Mouse (Mus musculus): ENCODE data around the gene Tspan5.
A peak's percentile ranks its signal among the peaks of the same experiment; 100 is the strongest.

Tspan5 gene

DNA sequence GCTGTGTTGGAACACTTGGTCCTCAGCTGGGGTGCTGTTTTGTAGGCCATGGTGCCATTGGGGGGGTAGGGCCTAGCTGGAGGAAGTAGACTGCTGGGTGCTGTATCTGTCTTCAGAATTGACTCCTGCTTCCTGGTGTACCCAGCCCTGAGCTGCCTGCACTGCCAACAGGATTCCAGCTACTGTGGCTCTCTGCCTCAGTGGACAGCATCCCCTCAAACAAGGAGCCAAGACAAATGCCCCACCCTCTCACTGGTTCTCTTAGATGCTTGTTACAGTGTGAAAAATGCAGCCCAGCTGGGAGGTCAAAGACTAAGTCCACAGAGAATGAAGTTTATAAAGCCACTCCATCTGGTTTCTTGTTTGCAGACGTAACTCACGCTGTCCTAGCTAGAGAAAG, 101.2 kb downstream of the Tspan5 start:
- no peak for DNase-seq (ENCODE audit: low spot score in 2 of 2)

DNA sequence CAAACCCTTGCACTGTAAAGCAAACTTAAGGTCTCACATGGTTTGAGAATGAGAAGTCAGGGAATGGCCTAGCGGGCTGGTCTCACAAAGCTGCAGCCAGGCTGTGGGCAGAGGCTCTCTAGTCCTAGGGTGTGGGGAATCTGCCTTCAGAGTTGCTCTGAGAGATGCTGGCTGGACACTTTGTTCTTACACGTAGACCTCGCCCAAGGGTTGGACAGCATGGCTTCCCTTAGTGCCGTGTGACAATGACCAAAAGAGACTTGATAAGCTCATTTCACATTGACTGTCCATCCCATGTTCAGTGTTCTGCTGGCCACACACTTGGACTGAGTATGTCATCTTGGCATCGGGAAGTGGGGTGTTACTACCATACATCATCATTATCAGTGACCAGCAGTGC, 101.6 kb downstream of the Tspan5 start:
- no peak for DNase-seq (ENCODE audit: low spot score in 2 of 2)

DNA sequence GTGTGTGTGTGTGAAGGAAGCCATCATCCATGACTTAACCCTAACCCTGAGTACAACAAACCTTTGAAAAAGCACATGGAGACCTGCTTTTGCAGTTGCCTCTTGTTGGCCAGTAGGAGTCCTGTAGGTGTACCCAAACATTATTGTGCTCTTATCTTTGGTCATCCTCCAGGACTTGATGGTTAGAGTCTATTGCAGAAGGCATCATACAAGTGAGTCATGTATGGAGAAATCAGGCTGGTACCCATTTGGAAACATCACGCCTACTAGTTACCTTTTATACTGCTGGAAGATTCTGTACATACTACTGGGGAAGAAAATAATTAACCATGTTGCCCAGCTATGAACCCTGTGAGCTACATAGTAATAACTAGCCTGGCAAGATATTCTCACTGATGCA, 103.8 kb downstream of the Tspan5 start:
- DNase-seq (ENCODE audit: low spot score in 2 of 2): no peak

DNA sequence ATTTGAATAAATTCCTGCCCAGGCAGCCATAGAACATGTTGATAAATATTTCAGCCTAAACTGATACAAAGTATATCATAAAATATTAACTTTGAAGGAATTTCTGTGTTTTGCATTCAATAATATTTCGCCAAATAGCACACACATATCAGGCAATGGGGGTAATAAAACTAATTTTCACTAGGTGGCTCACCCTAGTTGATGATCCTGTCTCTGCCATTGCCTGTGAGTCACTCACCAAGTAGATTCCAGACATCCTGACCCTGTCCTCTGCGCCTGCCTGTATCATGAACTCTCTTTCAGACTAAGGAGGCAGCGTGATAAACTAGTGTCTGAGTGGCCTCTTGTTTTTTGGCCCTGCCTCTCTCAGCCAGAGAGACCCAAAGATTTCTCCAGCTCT, 105.8 kb downstream of the Tspan5 start:
- DNase-seq (ENCODE audit: low spot score in 2 of 2): no peak

DNA sequence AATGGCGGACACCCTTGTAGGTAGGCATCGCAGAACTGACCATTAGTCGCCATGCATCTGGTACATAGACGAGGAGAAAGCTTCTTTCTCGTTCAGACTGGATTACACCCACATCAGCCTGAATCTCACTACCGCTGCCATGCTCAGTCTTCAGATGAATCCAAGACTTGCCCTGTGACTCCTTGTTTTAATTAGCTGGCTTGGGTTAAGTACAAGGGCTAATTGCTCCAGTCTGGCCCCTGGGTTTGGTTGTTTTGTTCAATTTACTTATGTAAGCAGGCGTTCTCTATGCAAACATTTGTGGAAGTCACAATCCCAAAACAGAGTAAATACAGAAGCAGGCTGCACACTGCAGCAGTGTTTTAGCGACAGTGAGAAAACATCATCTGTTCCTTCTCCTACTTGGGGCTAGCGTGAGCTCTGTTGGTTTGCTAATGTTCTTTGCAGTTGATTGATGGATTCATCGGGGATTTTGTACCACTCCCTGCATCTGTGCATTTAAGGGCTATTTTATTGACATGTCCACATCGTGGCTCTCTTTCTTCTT, 107.8 kb downstream of the Tspan5 start:
- no peak for DNase-seq (ENCODE audit: low spot score in 2 of 2)

DNA sequence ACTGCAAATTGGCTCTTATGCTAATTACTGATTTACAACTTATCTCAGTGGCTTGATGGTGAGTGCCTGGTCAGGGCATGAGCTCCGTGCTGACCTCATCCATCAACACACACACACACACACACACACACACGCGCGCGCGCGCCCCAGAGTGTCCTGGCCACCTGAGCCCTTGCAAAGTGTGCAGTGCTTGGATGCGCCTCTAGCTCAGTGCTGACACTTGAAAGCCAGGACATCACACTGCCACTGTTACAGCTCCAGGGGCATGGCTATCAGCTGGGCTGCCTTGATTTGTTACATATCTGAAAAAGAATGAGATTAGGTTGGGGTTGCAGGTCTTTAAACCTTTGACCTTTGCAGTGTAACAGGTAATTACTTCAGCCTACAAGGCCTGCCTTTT, 109.9 kb downstream of the Tspan5 start:
- no peak for DNase-seq (ENCODE audit: low spot score in 2 of 2)

DNA sequence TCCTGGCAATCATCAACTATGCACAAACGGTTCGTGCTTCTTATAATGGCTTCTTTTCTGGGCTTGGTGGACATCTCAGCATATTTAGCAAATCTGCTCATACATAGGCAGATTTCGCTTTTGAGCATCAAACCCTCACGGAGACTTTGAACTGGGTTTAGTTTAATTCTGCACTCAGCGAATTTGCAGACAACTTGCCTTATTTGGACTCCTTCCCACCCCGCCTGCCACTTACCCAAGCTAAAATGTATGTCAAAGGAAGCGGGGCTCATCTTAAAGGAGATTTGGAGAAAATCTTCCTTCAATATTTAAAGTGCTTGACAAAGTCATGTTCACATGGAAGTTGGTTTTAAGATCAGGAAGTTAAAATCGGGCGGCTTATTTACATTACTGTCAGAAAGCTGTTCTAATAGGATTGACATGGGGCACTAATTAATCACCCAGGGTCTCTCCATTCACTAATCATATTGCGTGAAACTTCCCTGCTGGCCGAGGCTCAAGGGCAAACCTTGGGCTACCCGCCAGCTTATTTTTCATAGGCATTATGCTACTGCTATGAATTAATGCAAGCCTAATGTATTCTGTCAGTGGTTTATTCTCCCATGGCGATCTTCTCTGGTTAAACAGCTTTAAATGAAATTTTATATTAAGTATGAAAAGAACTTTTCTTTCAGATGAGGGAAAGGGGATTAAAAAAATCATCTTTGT, 111.1 kb downstream of the Tspan5 start:
- DNase-seq (ENCODE audit: low spot score in 2 of 2): no peak

DNA sequence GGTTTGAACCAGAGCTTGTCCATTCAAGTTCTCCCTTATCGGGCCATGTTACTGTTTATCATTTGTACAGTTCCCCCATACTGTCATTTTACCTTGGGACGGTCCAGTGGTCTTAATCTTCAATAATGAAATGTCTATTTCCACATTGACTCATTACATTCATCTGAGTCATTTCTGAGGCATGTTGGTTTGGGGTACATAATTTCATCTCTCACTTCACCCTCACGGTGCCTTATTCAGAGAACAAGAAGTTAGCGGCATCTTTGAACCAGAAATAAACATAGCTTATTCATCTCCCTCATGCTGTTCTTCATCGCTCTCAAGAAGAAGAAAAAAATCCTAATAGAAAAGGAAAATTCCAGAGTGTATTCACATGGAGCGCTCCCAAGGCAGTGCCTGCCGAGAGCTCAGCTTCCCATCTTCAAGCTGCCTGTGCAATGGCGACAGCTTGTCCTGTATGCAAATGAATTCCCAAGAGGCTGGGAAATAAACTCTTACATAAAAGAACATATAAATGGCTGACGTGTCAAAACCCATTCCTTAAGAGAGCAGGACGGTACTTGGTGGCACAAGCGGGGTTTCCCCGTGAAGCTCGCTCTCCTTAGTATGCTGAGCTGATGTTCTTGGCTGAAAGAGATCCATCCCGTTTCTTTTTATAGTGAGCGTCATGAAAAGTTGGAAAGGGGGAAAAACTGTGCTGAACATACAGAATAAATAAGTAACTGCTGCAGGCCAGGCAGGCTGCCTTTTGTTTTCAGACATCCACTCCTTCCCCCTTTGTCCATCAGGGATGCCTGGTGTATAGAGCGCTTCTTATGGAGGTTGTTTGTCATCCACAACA, 112.2 kb downstream of the Tspan5 start:
- no peak for DNase-seq (ENCODE audit: low spot score in 2 of 2)

DNA sequence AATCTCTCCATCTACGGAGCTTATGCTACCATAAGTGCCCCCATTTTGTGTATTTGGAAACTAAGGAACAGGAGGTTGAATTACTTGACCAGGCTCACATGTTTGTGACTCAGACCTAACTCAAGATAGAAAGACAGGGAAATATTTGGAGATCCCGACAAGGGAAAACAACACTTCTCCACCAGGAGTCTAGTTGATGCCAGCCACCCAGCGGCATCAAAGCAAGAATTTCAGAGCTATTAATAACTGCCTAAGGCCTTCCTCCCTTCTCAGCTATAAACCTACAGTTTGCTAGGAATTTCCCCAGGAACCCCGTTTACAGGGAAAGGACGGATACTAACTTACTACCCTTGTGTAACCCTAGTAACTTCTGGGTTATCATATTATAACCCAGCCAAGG, 113.4 kb downstream of the Tspan5 start:
- no peak for DNase-seq (ENCODE audit: low spot score in 2 of 2)

DNA sequence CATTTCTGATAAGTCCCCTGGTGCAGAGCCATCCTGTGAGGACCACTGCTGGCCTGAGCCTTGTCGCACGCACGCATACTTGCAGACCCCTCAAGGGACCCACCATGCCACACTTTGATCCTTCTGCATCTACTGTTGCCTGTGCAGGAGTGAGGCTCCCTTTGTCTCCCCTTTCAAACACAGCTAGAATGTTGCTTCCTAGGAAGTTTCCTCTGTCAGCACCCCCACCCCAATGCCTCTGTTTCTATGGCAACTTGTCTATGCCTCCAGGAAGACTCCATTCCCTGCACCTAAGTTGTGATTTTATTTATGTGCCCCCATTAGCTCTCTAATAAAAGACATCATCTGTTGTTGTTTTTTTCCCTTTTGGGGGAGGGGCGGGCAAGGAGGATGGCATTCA, 115.0 kb downstream of the Tspan5 start:
- DNase-seq (ENCODE audit: low spot score in 2 of 2): no peak

DNA sequence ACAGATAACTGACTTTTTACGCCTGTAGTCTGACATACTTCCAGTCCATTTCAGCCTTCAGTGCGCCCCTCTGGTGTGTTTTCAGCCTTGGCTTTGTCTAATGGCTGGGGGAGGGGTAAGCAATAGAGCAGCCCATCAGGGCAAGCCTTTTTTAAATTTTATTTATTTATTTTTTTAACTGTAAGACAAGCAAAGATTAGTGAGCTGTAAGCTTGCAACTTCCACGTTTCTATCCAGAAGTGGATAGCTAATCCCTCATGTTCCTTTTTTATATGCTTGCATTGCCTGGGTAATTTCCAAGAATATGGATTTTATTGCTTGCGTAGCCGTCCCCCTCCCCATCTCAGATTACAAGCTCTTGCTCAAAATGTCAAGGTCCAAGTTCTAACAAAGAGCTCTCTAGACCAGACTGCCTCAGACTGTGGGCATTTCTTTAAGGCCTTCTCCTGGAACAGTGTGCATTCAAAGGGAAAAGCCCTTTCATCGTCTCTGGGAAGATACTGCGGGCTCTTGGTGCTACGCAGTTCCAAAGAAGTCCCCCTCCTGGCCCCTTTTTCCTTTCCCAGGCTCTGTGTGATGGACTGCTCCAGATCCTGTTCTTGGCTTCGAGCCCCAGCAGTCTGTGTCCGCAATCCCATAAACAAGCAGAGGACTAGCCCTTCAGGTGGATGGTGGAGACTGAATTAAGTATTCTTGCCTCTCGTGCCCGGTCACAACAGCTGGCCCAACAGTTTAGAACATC, 116.0 kb downstream of the Tspan5 start:
- no peak for DNase-seq (ENCODE audit: low spot score in 2 of 2)

DNA sequence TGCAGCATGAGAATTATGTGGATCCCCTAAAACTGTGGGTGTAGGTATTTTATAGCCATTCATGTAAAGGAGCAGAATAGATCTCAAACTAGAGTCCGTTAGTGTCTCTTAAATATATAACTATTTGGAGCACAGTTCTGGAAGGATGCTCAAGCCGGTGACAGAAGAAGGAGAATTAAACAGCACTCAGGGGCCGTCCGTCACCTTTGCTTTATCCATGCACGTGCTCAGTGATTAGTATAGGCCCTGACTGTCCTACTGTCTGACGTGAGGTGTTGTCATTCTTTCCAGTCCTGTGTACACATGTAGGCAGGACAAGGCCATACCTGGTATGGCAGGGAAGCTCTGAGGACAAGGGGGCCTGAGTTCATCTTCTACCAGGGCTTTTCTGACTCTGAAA, 116.7 kb downstream of the Tspan5 start:
- no peak for DNase-seq (ENCODE audit: low spot score in 2 of 2)

DNA sequence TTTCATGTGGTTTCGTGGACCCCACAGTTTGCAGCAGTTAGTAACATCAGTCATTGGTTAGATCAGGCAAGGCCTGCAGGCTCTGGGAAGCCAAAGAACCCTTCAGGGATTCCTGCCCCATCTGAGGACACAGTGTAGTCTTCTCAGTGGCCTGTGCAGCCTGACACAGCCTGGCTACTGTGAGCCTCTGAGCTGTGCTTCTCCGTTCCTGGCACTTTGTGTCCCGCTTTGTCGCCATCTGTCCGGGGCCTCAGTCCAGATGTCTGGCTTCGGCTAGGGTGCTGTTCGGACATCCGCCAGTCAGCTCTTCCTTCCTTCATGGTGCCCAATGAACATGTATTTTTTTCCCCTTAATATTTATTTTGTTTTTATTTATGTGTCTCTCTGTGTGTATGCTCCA, 117.2 kb downstream of the Tspan5 start:
- peak in 1 of 2 experiments; percentile 26 for DNase-seq (ENCODE audit: low spot score in 2 of 2)

DNA sequence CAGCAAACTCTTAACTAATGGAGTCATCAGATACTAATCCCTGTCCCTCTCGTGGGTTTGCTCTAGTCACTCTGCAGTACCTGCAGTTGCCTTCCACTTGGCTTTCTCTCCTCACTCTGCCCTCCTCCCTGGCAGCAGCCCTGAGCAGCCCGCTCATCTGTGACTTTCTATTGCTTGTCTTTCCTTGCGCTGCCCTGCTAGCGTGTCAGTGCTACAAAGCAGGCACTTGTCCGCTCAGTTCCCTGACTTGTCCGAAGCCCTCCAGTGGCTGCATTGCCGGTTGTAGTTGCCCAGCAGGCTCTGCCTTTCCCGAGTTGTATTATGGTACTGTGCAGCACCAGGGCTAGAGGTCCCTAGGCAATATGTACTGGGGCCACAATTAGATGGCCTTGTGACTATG, 117.7 kb downstream of the Tspan5 start:
- peak in 1 of 2 experiments; percentile 19 for DNase-seq (ENCODE audit: low spot score in 2 of 2)

DNA sequence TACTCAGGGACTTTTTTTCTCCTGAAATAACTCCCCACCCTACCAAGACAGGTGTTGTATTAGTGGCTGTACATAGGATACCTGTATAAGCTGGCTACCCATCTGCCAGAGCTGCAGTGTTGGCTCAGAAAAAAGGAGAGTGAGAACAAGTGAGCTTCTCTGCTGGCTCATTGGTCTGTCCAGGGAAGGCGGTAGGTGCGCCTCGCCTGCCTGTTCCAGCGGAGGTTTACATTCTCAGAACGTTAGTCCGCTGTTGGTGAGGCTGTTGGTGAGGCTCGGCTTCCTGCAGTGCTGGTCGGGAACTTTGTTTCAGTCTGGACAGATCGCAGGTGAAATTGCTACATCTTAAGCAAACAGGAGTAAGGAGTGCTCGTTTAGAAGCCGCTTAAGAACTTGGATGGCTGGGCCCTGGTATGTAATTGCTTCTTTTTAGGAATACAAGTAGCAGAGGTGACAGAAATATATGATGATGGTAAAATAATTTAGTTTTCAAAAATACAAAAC, 118.3 kb downstream of the Tspan5 start:
- no peak for DNase-seq (ENCODE audit: low spot score in 2 of 2)

DNA sequence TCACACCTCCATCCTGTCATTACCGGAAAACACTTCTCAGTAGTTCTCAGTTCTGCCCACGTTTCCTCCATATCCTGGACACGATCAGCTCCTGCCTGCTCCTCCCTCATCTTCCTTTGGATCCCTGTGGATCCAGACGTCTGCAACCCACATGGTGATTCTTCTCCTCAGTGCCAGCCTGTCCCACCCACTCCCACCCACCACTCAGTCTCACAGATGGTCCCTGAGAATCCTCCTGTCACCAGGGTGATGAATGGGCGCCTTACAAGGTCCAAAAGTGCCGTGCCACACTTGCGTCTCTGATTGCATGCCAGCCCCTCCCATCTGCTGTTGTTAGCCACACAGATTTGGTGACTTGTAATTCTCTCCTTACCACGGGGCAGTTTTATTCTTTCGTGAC, 119.0 kb downstream of the Tspan5 start:
- DNase-seq (ENCODE audit: low spot score in 2 of 2): no peak

DNA sequence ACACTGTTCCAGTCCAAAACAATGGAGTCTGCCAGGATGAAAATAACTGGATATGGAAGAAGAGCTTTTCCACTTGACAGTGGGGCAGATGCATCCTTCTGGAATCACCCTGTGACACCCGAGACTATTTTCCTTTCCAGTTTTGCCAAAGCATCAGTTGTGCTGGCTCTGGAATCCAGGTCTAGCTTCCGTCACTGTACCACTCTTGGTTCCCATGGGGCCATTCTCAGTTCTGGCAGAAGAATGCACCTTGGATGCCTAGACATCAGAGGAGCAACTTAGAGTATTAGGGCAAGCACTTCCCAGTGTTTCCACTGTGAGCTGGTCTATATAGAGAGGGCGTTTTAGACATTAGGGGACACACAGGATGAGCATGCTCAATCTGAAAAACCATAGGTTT, 119.6 kb downstream of the Tspan5 start:
- no peak for DNase-seq (ENCODE audit: low spot score in 2 of 2)

DNA sequence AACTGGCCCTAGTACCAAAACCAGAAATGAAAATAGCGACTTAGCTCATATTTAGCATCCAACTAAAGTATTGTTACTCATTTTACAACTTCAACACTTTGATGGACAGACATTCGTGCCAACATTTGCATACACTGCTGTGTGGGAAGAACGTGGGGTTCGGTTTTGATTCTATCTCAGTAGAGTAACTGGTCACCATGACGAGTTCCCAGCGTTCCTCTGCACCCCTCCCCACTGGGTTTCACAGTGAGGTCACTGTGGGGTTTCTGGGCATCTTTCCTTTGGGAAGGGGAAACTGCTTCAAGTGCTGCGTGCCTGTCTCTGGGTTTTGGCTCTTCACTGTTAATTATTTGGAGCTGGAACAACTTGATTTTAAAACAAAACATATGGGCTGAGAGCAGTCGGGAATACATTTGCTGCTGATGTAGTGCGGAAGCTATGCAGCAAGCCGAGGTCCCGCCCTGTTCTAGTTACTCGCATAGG, 122.2 kb downstream of the Tspan5 start:
- DNase-seq (ENCODE audit: low spot score in 2 of 2): no peak

DNA sequence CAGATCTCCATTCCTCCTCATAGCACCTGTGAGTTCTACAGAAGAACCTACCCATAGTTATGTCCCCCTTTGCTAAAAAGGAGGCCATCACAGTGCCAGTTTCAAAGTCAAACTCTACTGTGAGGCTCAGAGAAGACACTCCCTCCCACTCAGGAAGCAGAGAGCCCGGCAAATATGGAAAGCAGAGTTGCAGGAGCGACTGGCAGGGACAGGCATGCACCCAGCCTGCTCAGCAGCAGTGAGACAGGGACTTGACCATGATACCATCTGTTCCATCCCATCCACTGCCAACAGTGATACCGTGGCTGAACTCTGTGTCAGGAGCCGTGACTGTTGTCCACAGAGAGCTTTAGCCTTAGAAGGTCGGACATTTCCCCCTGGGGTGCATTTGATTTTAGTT, 123.3 kb downstream of the Tspan5 start:
- no peak for DNase-seq (ENCODE audit: low spot score in 2 of 2)

DNA sequence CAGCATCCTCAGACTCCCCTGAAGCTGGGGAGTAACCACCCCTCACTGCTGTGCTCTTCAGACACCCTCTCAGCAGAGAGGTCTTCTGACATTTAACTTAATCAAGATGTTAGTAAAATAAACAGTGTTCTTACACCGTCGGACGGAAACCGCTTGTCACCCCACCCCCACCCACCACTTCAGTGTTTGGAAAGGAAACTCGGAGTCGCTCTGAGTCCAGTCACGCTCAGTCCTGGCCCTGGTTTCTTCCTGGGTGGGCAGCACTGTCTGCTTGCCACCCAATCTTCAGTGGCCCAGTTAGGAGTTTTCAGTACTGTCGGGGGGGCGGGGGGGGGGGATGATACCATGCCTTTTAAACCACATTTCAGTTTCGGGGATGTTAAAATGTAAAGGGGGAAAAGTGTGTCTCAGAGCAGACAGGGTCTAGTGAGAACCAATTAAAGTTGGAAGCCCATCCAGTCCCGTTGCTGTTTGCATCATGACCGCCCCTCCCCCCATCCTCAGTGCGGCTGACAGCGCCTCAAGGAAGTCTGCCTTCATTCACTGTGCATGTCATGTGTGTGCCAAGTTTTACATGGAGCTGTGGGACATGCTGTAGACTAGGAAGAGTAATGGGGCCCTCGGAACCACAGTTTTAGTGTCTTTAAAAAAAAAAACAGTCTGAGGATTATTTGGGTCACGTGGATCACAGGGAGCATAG, 125.3 kb downstream of the Tspan5 start:
- DNase-seq (ENCODE audit: low spot score in 2 of 2): no peak

DNA sequence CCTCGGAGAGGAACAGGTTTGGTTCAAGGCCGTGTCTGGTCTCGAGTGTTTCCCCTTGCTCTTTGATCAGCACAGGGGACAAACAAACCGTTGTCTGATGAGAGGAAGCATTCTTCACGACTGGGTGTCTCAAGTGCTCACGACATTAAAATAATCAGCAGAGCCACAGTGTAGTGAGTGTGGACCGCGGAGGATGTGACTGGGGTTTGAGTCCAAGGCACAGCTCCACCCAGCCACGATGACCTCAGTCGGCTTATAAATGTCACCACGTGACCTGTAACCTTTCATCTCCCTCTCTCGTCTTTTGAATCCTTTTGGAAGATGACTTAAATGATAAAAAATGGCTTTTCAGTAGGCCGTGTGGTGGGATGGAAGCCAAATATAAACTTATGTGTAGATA, 126.4 kb downstream of the Tspan5 start:
- DNase-seq (ENCODE audit: low spot score in 2 of 2): no peak

All from thymus, postnatal 10 days (tissue).